Mouse (Mus musculus) intestine, embryonic 14.5 days (tissue): ENCODE measurements around the gene Gps1. TPM values are rescaled to one million over a fixed set of nuclear protein-coding genes. Genes with fewer than 3 reads are reported as not detected.
A peak's percentile ranks its signal among the peaks of the same experiment; 100 is the strongest.

Experiments
- ATAC-seq: fragments of 200-750 bp; cut with Nextera tagmentation; replicated peaks from 2 replicates; pipeline ENCODE4 v1.8.0; 2017; ENCODE audit warnings: low read depth, moderate number of reproducible peaks, moderate TSS enrichment, moderate library complexity; ENCODE audit not compliant: low FRiP score, low TSS enrichment
- DNase-seq: peaks from one replicate; pipeline ENCODE4 v3.0.0-alpha.2; 2018; ENCODE audit warnings: low spot score
- H3K27ac ChIP-seq: fragments of 300-500 bp; sonication (generic); 2 replicates; pipeline ENCODE4 v1.5.1; 2014; ENCODE audit warnings: low read depth, mild to moderate bottlenecking, control low read depth
- H3K27me3 ChIP-seq: fragments of 300-500 bp; sonication (generic); replicated peaks from 2 replicates; pipeline ENCODE4 v1.6.1; 2014; ENCODE audit warnings: low read length, control low read depth; ENCODE audit not compliant: control insufficient read depth, insufficient read depth
- H3K36me3 ChIP-seq: fragments of 300-500 bp; sonication (generic); 2 replicates; pipeline ENCODE4 v1.6.1; 2014; ENCODE audit warnings: low read length, control low read depth; ENCODE audit not compliant: control insufficient read depth, insufficient read depth
- H3K4me1 ChIP-seq: fragments of 300-500 bp; sonication (generic); replicated peaks from 2 replicates; pipeline ENCODE4 v1.6.1; 2014; ENCODE audit warnings: low read length, control low read depth, mixed read lengths; ENCODE audit not compliant: control insufficient read depth, insufficient read depth
- H3K4me2 ChIP-seq: fragments of 300-500 bp; sonication (generic); 2 replicates; pipeline ENCODE4 v1.6.1; 2014; ENCODE audit warnings: low read length
- H3K4me3 ChIP-seq: fragments of 300-500 bp; sonication (generic); 2 replicates; pipeline ENCODE4 v1.5.1; 2014; ENCODE audit warnings: low read depth, low read length, control low read depth, mixed read lengths
- H3K9ac ChIP-seq: fragments of 300-500 bp; sonication (generic); 2 replicates; pipeline ENCODE4 v1.6.1; 2014; ENCODE audit warnings: mild to moderate bottlenecking, low read length
- H3K9me3 ChIP-seq: fragments of 300-500 bp; sonication (generic); 2 replicates; pipeline ENCODE4 v1.6.1; 2016; ENCODE audit warnings: low read length, control low read depth; ENCODE audit not compliant: control insufficient read depth
- WGBS: fragments of 180-500 bp; shearing (Covaris S2); extraction: QIAGEN DNeasy Blood & Tissue Kit; methylation state at CpG from one replicate; pipeline ENCODE4 v1.1.7; 2014; 5-methylcytosine and 5-hydroxymethylcytosine counted together
- polyA plus RNA-seq: library from polyadenylated mRNA; unstranded; fragments of >200 nt; fragmentation: Nextera tagmentation; extraction: Ambion mirVana; gene quantifications from 2 replicates; pipeline ENCODE4 v1.2.1, GENCODE M21; 2014

Gps1 gene
- polyA plus RNA-seq, 1 experiment from 2014 or later = 221 TPM

DNA sequence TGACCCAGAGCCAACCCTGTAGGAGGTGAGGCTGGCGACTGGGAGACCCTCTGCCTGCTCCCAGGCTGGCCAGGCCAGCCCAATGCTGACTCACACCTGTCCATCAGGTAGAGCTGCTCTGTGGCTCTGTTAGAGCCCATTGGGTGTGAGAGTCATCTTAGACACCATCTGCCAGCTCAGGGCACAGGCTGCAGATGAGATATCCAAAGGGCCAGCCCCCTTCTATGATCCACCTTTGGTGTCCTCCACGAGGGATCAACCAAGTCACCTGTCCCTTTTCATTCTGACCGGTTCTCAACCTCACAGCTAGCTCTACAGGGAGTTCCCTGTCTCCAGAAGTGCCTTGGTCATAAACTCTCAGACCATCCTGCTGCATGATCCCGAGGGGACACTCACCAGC, 38.2 kb downstream of the Gps1 start:
- peak overlapping the region; percentile 98 for H3K4me2 ChIP-seq
- H3K9me3 ChIP-seq = no peaks in the 10 kb centered on the region
- peak overlapping the region; percentile 89 for H3K4me3 ChIP-seq
- H3K4me1 ChIP-seq = peaks cover 27% of the 10 kb centered on the region
- ATAC-seq (no peak), DNase-seq (no peak)
- no peak overlapping the region for H3K27ac ChIP-seq
- peaks cover 50% of the 10 kb centered on the region for H3K36me3 ChIP-seq
- WGBS = 44% methylated on average over 4 of the region's 4 CpGs
- H3K9ac ChIP-seq = peak overlapping the region; percentile 86
- no peaks in the 10 kb centered on the region for H3K27me3 ChIP-seq

GRCm38 (mm10) chr11:120822831-120823550, 38.9 kb downstream of the Gps1 start:
- WGBS = under 1% methylated on average over 14 of the region's 14 CpGs
- H3K27ac ChIP-seq = peak overlapping the region; percentile 98
- DNase-seq = no peak

DNA sequence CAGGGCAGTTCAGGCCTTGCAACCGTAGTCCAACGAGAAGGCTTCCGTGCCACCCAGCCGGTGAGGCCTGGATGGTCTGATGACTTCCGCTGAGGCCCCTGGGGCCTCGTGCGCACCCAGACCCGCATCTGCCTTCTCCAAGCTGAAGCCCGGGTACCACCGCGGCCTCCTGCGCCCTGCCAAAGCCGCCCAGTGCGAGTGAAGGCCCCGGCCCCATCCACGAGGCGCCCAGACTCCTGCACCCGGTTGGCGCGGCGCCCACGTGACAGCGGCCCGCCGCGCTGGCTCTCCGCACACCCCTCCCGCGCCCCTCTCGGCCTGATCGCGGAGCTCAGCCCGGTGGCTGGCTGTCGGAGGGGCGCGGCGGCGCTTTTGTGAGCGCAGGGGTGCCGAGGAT, 39.5 kb downstream of the Gps1 start:
- peak overlapping the region; percentile 98 for H3K4me2 ChIP-seq
- DNase-seq = no peak

More at GRCm38 (mm10) chr11:120822831-120823550, 38.9 kb downstream of the Gps1 start:
- Histone ChIP-seq H3K4me1 (peaks cover 27% of the 10 kb centered on the region), H3K9ac (peak overlapping the region; percentile 86), H3K9me3 (no peaks in the 10 kb centered on the region), H3K4me2 (peak overlapping the region; percentile 98), H3K36me3 (peaks cover 43% of the 10 kb centered on the region), H3K4me3 (peak overlapping the region; percentile 89), H3K27me3 (no peaks in the 10 kb centered on the region)
- ATAC-seq = no peak

GRCm38 (mm10) chr11:120823956-120824786, 40.1 kb downstream of the Gps1 start, which contains the start of gene Fasn:
Gene Fasn (minus strand): TSS chr11:120824547.
- Histone ChIP-seq H3K9me3 (no peaks in the 10 kb centered on the region), H3K4me2 (peak within 1 kb of the TSS; percentile 98), H3K27me3 (no peaks in the 10 kb centered on the region), H3K4me3 (peak within 1 kb of the TSS; percentile 89), H3K36me3 (peaks cover 32% of the 10 kb centered on the region), H3K9ac (peak within 1 kb of the TSS; percentile 86), H3K27ac (peak within 1 kb of the TSS; percentile 98), H3K4me1 (peaks cover 27% of the 10 kb centered on the region)
- peak; percentile 92 for ATAC-seq
- under 1% methylated on average over 105 of the region's 109 CpGs for WGBS
- peak; percentile 98 for DNase-seq

More for the DNA sequence above, 39.5 kb downstream of the Gps1 start:
- Histone ChIP-seq H3K9ac (peak overlapping the region; percentile 86), H3K9me3 (no peaks in the 10 kb centered on the region), H3K36me3 (peaks cover 38% of the 10 kb centered on the region), H3K4me1 (peaks cover 27% of the 10 kb centered on the region), H3K4me3 (peak overlapping the region; percentile 89), H3K27me3 (no peaks in the 10 kb centered on the region), H3K27ac (peak overlapping the region; percentile 98)
- under 1% methylated on average over 38 of the region's 40 CpGs for WGBS
- ATAC-seq = peak; percentile 32

DNA sequence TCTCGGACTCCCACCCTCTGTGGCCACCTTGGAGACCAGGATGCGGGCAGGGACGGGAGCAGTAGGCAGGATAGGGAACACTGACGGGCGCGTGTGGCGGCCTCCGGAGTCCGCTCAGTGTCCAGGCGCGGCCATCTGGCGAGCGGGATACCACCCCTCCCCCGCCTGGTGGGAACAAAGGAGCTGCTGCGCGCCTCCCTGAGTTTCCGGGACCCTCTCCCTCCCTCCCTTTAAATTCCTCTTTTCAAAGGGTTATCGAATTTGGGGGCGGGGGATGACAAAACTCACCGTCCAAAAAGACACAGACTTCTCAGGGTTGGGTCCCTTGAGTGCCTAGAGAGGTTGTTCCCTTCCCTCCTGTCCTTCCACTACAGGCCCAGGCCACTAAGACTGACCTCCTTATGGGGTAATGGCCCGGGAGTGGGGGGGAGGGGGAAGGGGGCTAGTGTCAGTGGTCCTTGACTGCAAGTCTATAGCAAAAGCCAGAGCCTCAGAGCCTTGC, 40.8 kb downstream of the Gps1 start:
- H3K4me1 ChIP-seq = peaks cover 27% of the 10 kb centered on the region
- peak; percentile 11 for ATAC-seq
- DNase-seq = no peak
- peak overlapping the region; percentile 86 for H3K9ac ChIP-seq
- no peaks in the 10 kb centered on the region for H3K27me3 ChIP-seq
- H3K4me3 ChIP-seq = peak overlapping the region; percentile 89
- peak overlapping the region; percentile 98 for H3K4me2 ChIP-seq
- H3K27ac ChIP-seq = peak overlapping the region; percentile 98
- H3K36me3 ChIP-seq = peaks cover 25% of the 10 kb centered on the region
- no peaks in the 10 kb centered on the region for H3K9me3 ChIP-seq
- under 1% methylated on average over 21 of the region's 21 CpGs for WGBS

DNA sequence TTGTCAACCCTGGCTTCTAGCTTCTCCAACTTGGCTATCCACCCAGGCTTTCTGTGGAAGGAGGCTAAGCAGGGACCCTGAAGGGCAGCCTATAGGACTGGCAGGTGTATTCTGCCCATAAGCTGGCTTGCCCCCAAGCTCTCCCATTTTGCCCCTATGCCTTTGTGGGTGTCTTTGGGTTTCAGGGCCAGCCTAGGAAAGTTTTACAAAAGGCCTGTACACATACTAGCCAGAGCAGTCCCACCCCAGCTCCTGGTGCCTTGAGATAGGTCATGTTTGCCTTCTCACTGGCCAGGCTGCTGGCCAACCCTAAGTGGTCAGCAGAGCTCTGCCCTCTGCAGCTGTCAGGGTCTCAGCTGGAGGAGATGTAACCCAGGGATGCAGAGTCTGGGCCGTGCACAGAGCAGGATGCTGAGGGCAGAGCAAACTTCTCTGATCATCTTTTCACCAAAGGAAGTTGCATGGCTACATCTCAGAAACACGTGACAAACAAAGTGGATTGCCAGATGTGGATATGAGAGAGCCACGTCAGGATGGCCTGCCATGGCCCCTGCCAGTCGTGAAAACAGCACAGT, 41.3 kb downstream of the Gps1 start:
- H3K4me2 ChIP-seq = peak overlapping the region; percentile 98
- no peak for ATAC-seq
- no peaks in the 10 kb centered on the region for H3K9me3 ChIP-seq
- peaks cover 20% of the 10 kb centered on the region for H3K36me3 ChIP-seq
- no peaks in the 10 kb centered on the region for H3K27me3 ChIP-seq
- peaks cover 27% of the 10 kb centered on the region for H3K4me1 ChIP-seq
- H3K4me3 ChIP-seq = peak overlapping the region; percentile 89
- peak overlapping the region; percentile 98 for H3K27ac ChIP-seq
- WGBS = 29% methylated on average over 4 of the region's 4 CpGs
- DNase-seq = no peak
- peak overlapping the region; percentile 86 for H3K9ac ChIP-seq

GRCm38 (mm10) chr11:120826016-120826953, 42.2 kb downstream of the Gps1 start:
- H3K27ac ChIP-seq = peak overlapping the region; percentile 98; the same call in 1 of the 2 replicates
- H3K4me1 ChIP-seq = peaks cover 26% of the 10 kb centered on the region
- 84% methylated on average over 8 of the region's 8 CpGs for WGBS
- no peak for DNase-seq
- H3K27me3 ChIP-seq = no peaks in the 10 kb centered on the region
- H3K9me3 ChIP-seq = no peaks in the 10 kb centered on the region
- H3K36me3 ChIP-seq = peaks cover 11% of the 10 kb centered on the region
- no peak overlapping the region for H3K9ac ChIP-seq
- ATAC-seq = no peak
- no peak overlapping the region for H3K4me2 ChIP-seq
- no peak overlapping the region for H3K4me3 ChIP-seq
